Mouse (Mus musculus) brain, embryonic 14.5 days (tissue): ENCODE data around the gene Cit.

Experiments
- CTCF ChIP-seq: fragments of 200-500 bp; IDR thresholded peaks from 2 replicates; pipeline ENCODE4 v1.5.1; 2012; ENCODE audit warnings: inconsistent platforms, mild to moderate bottlenecking, moderate library complexity, borderline replicate concordance; ENCODE audit not compliant: insufficient read depth, insufficient read length; ENCODE audit errors: extremely low read depth
- POLR2A ChIP-seq: fragments of 200-500 bp; IDR thresholded peaks from 2 replicates; pipeline ENCODE4 v1.6.1; 2012; ENCODE audit warnings: mild to moderate bottlenecking, inconsistent platforms, borderline replicate concordance; ENCODE audit not compliant: poor library complexity, insufficient read depth, insufficient read length, severe bottlenecking; ENCODE audit errors: extremely low read depth

DNA sequence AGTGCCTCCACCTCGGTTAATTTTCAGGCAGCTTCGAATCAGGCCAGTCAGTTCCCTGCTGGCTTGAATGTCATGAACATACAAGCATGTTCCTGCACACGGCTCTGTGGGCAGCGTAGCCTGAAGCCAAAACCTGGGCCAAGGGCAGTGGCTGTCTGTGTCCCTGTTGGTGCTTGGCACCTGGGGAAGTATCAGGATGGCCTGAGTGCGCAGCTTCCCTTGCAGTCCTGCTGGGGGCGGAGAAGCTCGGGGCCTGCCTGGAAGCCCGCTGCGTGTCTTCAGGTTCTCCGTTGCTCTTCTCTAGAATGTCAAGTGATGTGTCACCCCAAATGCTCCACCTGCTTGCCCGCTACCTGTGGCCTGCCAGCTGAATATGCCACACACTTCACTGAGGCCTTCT lies 140.0 kb downstream of the Cit start:
- TF ChIP-seq CTCF (no peak), POLR2A (no peak)
